Mouse (Mus musculus): Measurements from ENCODE around the gene Gm42906. TPM values are rescaled to one million over a fixed set of nuclear protein-coding genes. Genes with fewer than 3 reads are reported as not detected.

The Gm42906 gene
- total RNA-seq, 2 experiments from 2014 or later: 1.3 TPM; not detected in 1

DNA sequence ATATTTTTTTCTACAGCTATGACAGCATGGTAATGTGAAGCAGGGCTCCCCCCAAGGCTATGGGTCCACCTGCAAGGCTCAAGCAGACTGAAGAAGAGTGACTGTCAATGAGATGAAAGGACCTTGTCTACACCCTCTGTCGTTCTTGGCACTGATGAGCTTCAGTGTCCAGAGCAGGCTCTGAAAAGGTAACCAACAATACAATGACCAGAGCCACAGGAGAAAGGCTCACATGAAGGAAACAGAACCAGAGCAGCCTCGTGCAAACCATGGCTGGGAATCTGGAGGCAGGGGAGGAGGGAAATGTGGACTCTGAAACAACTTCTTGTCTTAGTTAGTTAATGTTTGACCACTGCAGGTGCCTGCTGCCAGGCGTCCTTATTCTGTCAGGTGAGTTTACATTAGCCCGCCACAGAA is 252.1 kb downstream of the Gm42906 start:
- no peak for DNase-seq (ENCODE audit: extremely low spot score in 1 of 2, low spot score in 2 of 2)
- intact Hi-C loops (cut with DNase I): no loop called here

DNA sequence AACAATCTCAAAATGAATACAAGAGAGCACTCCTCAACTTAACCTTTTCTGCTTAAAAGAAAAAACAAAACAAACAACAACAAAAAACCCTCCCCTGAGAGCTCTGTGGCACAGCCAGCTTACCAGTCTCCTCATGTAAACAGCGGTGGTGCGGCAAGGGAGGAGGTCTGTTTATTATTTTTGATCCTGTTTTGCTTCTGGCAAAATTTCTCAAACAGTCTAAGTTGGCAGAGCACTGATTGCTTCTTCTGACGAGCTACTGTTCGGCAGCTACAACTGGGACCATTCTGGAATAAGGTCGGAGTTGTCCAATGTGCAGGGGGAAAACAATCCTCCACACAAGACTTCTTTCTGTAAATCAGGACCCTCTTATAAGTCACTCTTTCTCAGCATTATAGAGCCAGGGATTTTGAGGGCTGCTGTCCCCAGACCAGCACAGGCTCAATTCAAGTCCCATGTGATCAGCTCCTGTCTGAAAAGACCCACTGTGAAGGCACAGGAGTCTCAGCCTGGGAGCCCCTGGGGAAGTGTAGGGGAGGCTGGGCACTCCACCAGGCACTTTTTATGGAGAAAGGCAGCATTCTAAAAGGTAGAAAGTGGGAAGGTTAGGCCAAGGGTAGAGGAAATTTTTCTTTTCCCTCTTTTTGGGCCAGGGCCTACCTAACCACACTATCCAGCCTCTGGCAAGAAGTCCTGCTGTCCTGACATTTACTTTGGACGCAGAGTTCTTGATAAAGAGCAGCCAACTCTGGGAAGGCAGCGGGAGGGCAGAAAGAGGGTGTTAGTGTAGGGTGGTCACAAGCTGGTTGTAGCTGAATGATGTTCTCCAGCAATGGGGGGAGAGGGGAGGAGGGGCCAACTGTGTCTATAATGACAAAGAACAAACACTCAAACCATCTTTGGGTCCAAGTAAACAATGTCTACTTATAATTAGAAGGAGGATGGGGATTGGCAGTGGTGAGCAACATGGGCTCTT is 253.2 kb downstream of the Gm42906 start:
- intact Hi-C loops (cut with DNase I): no loop called here

DNA sequence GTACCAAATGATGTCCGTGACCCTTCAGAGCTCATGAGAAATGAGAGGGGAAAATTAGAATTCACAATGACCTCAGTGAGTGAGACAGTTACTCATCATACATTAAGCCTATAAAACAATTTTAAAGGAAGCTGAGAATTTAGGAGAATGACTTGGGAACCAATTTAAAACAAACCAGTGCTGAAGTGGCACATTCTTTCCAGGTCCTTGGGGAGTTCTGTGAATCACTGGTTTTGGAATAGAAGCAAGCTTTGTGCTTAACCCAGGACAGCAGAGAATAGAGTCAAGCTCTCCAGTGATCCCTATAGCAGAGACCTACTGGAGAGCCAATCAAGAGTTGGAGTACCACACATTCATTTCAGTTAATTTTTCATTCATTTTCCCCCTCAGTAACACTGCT is 254.2 kb downstream of the Gm42906 start:
- intact Hi-C loops (cut with DNase I): no loop called here
- no peak for DNase-seq (ENCODE audit: extremely low spot score in 1 of 2, low spot score in 2 of 2)

More for the DNA sequence above, 253.2 kb downstream of the Gm42906 start:
- peak in 1 of 2 experiments; percentile 30 for DNase-seq (ENCODE audit: extremely low spot score in 1 of 2, low spot score in 2 of 2)

DNA sequence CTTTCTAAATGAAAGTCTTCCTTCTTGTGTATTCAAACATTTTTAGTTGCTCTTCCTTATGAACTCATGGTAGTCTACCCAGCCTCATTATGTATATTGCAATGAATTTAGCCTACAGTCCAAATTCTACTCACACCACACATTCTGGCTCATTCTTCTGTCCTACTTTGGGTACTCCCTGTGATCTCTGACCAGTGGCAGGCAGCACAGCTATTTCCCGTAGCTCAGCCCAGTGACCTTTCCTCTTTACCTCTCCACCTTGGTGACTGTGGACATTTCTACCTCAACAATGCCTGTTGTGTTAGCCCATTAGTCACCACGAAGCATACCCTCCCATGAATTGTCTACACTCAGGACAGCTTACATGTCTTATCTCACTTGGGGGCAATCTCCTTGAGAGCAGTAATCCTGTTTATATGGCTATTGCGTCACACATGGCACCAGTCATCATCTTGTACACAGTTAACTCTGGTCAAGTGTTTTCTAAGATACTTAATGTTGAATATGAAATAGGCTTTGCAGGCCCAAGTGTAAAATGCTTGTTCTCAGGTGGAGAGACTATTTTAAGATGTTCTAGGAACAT is 257.7 kb downstream of the Gm42906 start:
- no peak for DNase-seq (ENCODE audit: extremely low spot score in 1 of 2, low spot score in 2 of 2)
- intact Hi-C loops (cut with DNase I): no loop called here

DNA sequence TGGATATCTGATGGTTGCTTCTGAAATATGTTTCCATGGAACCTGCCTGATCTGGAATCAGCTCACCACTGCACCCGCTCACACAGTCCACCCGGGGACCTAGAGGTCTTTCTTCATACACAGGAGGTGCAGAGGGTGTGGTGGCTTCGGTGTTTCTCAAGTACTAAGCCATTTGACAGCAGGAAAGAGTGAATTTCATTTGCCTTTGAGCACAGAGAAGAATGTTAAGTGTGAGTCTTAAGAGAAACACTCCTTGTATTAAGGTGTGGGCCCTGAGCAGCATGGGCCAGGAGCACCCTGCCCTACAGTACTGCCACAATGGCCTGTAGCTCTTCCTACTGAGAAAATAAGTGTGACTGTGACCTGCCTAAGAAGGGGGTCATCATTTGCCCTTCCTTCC is 259.8 kb downstream of the Gm42906 start:
- DNase-seq (ENCODE audit: extremely low spot score in 1 of 2, low spot score in 2 of 2): no peak
- intact Hi-C loops (cut with DNase I): no loop called here

DNA sequence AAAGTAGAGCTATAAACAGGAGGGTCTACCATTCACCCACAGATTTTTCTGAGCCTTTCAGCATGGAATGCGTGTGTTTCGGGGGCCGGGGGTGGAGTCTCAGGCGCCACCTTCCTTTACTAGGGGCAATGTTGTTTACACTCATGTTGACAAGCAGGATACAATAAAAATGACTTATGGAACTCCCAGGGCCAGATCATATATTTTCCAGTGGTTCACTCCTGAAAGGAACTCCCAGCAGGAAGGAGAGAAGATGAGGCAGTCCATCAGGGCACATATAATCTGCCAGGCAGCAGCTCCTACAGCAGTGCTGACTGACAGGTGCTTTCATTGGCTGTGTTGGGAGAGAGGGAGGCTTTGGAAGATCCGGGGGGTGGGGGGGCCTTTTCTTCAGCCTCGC is 260.3 kb downstream of the Gm42906 start:
- no peak for DNase-seq (ENCODE audit: extremely low spot score in 1 of 2, low spot score in 2 of 2)
- intact Hi-C loops (cut with DNase I): no loop called here

DNA sequence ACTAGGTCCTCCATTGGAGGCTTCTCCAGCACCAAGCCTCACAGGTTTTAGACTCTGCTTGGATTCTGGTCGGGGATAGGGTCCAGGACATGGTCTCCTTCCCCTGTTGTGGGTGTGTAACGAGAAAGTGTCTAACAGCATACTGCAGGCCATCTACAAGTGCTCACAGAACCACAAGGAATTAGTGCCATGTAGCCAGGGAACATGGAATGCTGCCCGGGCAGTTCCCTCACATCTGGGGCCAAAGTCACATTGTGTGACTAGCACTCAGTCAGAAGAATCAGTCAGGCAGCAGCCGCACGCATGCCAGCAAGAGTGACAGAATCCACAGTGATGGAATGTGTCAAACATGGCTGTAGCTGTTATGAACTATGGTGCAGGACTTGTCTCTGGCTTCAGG is 261.7 kb downstream of the Gm42906 start:
- no peak for DNase-seq (ENCODE audit: extremely low spot score in 1 of 2, low spot score in 2 of 2)

DNA sequence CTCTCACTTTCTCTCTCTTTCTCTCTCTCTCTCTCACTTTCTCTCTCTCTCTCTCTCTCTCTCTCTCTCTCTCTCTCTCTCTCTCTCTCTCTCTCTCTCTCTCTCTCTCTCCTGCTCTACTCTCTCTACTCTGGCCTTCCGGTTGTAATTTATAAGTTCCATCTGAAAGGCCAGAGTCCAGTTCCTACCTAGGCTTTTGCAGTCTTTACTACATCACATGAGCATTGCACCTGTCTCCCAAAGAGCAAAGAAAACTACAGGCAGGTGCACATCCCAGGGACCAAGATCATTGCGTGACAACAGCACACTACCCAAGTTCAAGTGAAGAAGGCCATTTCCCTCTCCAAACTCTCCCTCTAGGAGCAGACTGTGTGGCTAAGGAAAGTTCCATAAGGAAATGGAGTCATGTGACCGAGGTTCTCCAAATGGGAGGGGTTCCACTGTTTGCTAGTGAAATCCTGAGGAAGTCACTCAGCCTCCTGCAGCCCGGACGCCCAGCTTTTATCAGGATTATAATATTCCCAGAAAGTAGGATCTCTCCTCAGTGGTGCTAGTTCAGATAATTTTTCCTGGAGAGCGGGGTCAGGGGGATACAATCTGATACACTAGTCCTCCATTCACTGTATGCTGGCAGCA is 262.5 kb downstream of the Gm42906 start:
- intact Hi-C loops (cut with DNase I): no loop called here

More for the DNA sequence above, 261.7 kb downstream of the Gm42906 start:
- intact Hi-C loops (cut with DNase I): no loop called here

DNA sequence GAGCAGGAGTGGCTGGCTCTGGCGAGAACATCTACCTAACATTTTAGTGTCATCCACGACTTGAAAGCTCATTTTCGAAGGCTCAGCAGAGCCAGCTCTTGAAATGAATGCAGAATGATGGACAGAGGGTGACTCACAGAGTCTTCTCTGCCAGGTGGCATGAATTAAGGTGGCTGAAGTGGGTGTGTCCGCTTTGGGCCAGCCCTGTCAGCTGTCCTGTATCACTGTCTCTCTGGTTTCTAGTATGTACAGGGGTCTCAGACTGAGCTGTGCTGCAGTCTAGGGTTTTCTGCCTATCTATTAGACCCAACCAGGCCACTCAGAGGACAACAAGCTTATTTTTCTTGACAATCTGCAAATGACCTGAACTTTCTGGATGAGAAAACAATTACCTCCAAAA is 263.1 kb downstream of the Gm42906 start:
- intact Hi-C loops (cut with DNase I): no loop called here

More for the DNA sequence above, 262.5 kb downstream of the Gm42906 start:
- no peak for DNase-seq (ENCODE audit: extremely low spot score in 1 of 2, low spot score in 2 of 2)

DNA sequence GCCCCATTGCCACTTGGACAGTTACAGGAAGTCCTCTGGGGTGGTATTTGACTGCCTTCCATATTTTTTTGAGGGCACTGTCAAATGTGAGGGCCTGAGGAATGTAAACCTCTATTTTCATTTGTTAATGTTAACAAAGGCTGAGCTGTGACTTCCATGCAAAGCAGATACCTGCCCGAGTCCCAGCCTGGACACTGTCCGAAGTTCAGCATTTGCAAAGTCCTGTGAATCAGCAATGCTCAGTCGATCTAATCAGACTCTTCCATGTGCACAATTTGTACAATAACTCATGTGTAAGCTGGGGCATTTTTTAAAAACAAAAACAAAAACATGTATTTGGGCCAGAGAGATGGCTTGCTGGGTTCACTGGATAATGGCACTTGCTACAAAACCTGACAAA is 265.3 kb downstream of the Gm42906 start:
- intact Hi-C loops (cut with DNase I): no loop called here
- no peak for DNase-seq (ENCODE audit: extremely low spot score in 1 of 2, low spot score in 2 of 2)

More for the DNA sequence above, 263.1 kb downstream of the Gm42906 start:
- DNase-seq (ENCODE audit: extremely low spot score in 1 of 2, low spot score in 2 of 2): no peak

DNA sequence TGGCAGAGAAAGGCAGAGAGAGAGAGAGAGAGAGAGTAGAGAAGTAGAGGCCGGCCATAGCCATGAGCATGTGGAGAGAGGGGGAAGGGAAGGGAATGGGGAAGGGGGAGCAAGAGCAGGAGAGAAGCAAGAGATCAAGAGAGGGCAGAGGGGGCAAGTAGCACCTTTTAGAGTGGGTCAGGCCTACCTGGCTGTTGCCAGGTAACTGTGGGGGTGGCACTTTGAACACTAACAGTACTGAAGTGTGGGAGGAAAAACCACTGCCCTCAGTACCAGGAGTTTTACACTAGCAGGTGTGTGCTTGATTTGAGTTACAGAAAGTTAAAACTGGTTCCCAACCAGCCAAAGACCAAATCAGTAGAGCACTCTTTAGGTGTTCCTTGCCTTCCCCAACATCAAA is 272.7 kb downstream of the Gm42906 start:
- intact Hi-C loops (cut with DNase I): no loop called here
- DNase-seq (ENCODE audit: extremely low spot score in 1 of 2, low spot score in 2 of 2): no peak

DNA sequence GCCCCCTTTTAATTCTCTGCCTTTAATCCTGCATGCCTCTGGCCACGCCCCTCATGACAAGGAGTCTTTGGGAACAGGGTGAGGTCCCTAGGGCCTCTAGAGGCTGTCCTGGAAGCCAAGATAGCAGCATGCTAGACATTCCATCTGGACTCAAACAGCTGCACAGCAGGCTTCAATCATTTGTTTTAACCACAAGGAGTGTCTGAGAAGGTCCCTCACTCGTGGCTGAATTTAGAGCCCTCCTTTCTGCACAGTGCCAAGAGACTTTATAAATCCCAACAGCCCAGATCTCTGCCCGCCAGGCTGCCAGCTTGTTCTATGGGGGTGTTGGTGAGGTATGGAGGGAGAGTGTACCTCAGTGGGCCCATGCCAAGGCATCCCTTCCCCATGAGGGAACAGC is 273.2 kb downstream of the Gm42906 start:
- intact Hi-C loops (cut with DNase I): loop anchor here (5.0 kb wide), 1 partner anchor 78 kb away; the partner anchor contains the start of gene Stard13
- peak in 1 of 2 experiments; percentile 74 for DNase-seq (ENCODE audit: extremely low spot score in 1 of 2, low spot score in 2 of 2)

DNA sequence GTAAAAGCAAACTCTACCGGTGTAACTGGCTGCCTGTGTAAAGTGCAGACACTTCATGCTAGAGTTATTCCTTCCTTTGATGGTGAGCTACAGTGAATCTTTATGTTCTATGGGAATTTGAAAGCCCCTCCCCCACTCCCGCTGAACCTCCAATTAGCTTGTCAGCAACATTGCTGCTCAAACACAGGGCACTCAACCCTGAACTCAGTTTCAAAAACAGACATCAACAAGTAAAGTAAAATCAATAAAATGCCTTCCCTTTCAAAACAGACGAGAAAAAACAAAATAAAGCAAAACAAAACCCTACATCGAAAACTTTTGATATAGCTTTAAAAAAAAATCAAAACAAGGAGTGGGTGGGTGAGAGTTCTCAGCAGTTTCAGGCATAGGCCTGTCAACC is 273.9 kb downstream of the Gm42906 start:
- intact Hi-C loops (cut with DNase I): loop anchor here (5.0 kb wide), 1 partner anchor 78 kb away; the partner anchor contains the start of gene Stard13
- DNase-seq (ENCODE audit: extremely low spot score in 1 of 2, low spot score in 2 of 2): no peak

DNA sequence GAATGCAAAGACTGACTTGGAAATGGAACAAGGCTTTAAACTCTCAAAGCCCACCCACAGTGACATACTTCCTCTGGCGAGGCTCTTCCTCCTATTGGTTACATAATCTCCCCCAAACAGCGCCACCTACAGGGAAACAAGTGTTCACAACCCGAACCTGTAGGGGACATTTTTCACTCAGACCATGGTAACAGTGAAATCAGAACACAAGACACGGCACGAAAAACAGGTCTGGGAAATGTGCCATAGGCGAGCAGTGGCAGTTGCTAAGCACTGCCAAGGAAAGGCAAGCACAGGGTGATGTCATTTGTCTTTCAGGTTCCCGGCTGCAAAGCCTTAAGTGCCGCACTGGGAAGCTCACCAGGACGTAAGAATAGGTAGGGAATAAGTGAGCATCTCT is 276.4 kb downstream of the Gm42906 start:
- intact Hi-C loops (cut with DNase I): loop anchor here (5.0 kb wide), 1 partner anchor 81 kb away; the partner anchor contains the start of gene Stard13
- peak; percentile 35 to 45 for DNase-seq (ENCODE audit: extremely low spot score in 1 of 2, low spot score in 2 of 2)

DNA sequence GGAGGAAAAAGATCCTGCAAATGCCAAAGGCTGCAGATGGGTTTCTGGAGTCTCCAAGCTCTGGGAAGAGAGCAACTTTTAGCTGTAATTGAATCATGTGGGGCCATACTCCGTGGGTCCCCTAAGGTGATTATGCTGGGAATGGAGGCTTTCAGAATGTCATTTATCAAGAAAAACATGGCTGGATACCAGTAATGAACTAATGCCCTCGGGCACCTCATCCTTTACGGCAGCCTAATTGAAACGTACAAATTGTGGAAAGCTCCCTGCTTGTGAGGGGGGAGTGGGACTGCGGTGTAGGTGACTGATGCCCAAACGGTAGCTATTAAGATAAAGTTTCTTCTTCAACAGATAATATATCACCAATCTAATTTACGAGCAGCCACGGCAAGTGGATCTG is 278.5 kb downstream of the Gm42906 start:
- no peak for DNase-seq (ENCODE audit: extremely low spot score in 1 of 2, low spot score in 2 of 2)
- intact Hi-C loops (cut with DNase I): no loop called here

DNA sequence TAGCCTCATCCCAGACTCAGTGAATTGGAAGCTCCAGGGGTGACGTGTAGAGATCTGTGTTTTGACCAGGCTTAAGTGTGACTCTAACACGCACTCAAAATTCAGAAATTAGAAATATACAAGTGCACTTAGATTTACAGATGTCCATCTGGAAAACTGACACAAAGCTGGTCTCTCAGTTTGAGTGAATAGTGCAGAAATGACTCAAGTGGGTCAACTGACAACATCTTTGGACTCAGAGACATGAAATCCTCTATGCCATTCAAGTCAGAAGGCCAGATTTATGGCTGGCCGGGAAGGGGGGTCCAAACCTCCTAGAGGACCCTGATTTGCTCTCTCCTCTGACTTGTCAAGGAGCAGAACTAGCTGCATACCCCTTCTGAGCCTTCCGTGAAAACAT is 279.9 kb downstream of the Gm42906 start:
- no peak for DNase-seq (ENCODE audit: extremely low spot score in 1 of 2, low spot score in 2 of 2)
- intact Hi-C loops (cut with DNase I): no loop called here

DNA sequence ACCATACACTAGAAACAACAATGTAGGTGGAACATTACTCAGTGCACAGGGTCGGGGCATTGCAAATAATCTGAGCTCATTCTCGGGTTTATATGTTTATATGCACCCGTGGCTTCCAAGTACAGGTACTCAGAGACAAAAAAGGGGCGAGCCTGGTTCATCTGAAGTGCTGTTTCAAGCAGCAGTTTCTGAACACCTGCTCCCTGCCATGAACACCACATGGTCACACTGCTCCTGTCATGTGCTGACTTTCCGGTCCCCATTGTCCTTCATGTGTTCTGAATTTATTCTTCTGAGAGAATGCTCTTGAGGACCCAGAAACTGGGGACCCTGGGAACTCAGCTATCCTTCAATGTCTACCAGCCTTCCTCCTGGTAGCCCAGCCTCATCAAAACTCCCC is 282.2 kb downstream of the Gm42906 start:
- DNase-seq (ENCODE audit: extremely low spot score in 1 of 2, low spot score in 2 of 2): no peak
- intact Hi-C loops (cut with DNase I): no loop called here

DNA sequence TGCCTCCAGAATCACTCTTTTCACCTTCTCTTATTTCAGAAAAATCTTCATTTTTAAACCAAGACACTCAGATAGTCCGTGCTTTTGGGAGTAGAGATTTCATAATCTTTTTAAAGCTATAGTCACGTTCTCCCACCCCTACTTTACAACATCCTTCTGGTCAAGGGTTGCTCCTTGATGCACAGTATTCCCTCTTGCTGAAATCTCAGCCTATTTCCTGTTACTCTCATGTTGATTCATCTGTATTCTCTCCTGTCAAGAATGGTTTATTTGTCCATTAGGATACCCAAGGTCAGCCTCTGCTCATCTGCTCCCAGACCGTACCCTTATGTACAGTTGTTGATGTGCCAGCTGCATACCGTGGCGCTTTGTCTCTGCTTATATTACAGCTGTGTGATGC is 284.0 kb downstream of the Gm42906 start:
- no peak for DNase-seq (ENCODE audit: extremely low spot score in 1 of 2, low spot score in 2 of 2)
- intact Hi-C loops (cut with DNase I): loop anchor here (5.0 kb wide), 2 partner anchors 48 to 223 kb away; no protein-coding TSS in a partner anchor
